Mouse (Mus musculus): ENCODE data around the gene B4galnt2. TPM values are rescaled to one million over a fixed set of nuclear protein-coding genes. Genes with fewer than 3 reads are reported as not detected.

Gene B4galnt2
- polyA plus RNA-seq, 1 experiment from 2014 or later, result not detected

DNA sequence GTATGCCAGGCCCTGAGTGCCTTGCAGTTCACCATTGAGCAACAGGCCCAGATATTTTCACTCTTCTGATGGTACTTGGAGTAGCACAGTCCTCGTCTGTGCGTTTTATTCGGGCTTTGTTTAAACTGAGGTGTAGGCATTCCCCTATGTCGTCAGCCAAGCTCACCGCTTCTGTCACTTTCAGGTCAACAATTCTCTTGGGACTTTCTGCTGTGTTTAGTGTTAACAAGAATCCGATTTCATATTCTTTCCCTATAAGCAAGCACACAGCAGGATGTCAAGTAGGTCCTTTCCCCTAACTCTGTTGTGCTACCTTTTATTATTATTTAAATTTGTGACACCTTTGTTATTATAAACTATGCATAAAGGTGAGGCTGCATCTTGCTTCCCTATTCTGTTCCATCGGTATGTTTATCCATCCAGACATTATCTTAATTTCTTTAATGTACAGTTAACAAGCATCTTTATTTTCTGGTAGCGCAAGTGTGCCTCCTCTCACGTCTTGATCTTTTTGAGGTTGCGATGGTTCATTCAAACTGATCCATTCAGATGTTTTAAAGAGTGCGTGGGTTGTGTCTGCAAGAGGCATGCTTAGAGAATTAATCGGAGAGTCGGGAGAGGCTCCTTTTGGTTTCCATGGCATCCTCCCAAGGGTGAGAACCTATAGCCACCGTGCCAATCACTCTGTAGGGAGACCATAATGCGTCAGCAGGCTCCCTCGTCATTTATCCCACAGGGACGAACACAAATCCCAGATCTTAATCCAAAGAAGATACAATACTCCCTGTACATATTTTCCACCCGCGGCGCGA is 56.8 kb downstream of the B4galnt2 start:
- Histone ChIP-seq H3K27me3 (replicated peaks; ENCODE audit: control insufficient read depth, insufficient read depth, low read length) (no peaks in the 10 kb centered on the region), H3K4me1 (ENCODE audit: control insufficient read depth, insufficient read depth, low read length) (peaks cover 6% of the 10 kb centered on the region), H3K27ac (replicated peaks; ENCODE audit: low read depth, low read length) (peak overlapping the region; percentile 95), H3K36me3 (ENCODE audit: control insufficient read depth, insufficient read depth, low read length) (no peaks in the 10 kb centered on the region), H3K9ac (ENCODE audit: low read depth, low read length) (peak overlapping the region; percentile 69), H3K4me2 (ENCODE audit: low read depth, low read length) (peak overlapping the region; percentile 75), H3K9me3 (ENCODE audit: control insufficient read depth, low read length) (no peaks in the 10 kb centered on the region), H3K4me3 (ENCODE audit: low read depth, low read length) (peak overlapping the region; percentile 80)
- 20% methylated on average over 21 of the region's 21 CpGs for WGBS
- DNase-seq (ENCODE audit: low spot score) (peak; percentile 62), ATAC-seq (ENCODE audit: low read depth) (peak; percentile 28)

DNA sequence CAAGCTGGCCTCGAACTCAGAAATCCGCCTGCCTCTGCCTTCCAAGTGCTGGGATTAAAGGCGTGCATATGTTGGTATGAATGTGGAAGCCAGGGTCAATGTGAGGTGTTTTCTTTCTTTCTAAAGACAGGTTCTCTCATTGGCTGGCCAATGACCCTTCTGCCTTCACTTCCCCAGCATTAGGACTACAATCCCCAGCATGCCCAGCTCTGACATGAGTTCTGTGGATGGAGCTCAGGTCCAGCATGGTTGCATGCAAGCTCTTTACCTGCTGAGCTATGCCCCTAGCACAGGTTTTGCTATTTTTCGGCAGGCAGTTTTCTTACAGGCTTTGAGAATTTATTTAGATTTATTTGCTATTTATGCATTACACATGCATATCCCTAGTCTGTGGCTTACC is 57.4 kb downstream of the B4galnt2 start:
- no peak for ATAC-seq (ENCODE audit: low read depth)
- 69% methylated on average over 4 of the region's 4 CpGs for WGBS
- H3K27me3 ChIP-seq (replicated peaks; ENCODE audit: control insufficient read depth, insufficient read depth, low read length), result no peaks in the 10 kb centered on the region
- H3K36me3 ChIP-seq (ENCODE audit: control insufficient read depth, insufficient read depth, low read length), result no peaks in the 10 kb centered on the region
- no peak for DNase-seq (ENCODE audit: low spot score)
- H3K9me3 ChIP-seq (ENCODE audit: control insufficient read depth, low read length), result no peaks in the 10 kb centered on the region
- no peak overlapping the region for H3K4me3 ChIP-seq (ENCODE audit: low read depth, low read length)
- peak overlapping the region; percentile 75; the same call in 1 of the 2 replicates for H3K4me2 ChIP-seq (ENCODE audit: low read depth, low read length)
- H3K27ac ChIP-seq (replicated peaks; ENCODE audit: low read depth, low read length), result no peak overlapping the region
- H3K4me1 ChIP-seq (ENCODE audit: control insufficient read depth, insufficient read depth, low read length), result peaks cover 6% of the 10 kb centered on the region
- H3K9ac ChIP-seq (ENCODE audit: low read depth, low read length), result no peak overlapping the region

DNA sequence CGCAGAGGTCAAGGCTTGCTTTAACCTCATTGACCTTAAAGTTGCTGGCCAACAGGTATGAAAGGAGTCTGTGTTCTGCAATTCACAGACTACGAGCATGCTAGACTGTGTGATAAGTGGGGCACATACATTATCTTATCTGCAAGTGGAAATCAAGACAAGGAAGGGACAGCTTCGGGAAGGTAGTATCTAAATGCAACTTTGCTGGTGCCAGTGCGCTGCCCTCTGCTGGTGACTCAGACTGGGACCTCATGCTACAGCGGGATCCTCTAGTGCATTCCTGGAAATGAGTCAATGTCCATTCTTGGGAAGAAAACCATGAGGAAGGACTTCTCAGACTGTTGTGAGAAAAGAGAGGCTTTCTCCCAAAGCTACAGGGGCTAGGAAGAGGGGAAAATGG is 61.0 kb downstream of the B4galnt2 start:
- Histone ChIP-seq H3K9me3 (ENCODE audit: control insufficient read depth, low read length) (no peaks in the 10 kb centered on the region), H3K9ac (ENCODE audit: low read depth, low read length) (no peak overlapping the region), H3K4me1 (ENCODE audit: control insufficient read depth, insufficient read depth, low read length) (no peaks in the 10 kb centered on the region), H3K27ac (replicated peaks; ENCODE audit: low read depth, low read length) (no peak overlapping the region), H3K4me2 (ENCODE audit: low read depth, low read length) (no peak overlapping the region), H3K36me3 (ENCODE audit: control insufficient read depth, insufficient read depth, low read length) (no peaks in the 10 kb centered on the region), H3K4me3 (ENCODE audit: low read depth, low read length) (no peak overlapping the region), H3K27me3 (replicated peaks; ENCODE audit: control insufficient read depth, insufficient read depth, low read length) (no peaks in the 10 kb centered on the region)
- 65% methylated on average over 5 of the region's 5 CpGs for WGBS
- DNase-seq (ENCODE audit: low spot score) (peak; percentile 23), ATAC-seq (ENCODE audit: low read depth) (no peak)

DNA sequence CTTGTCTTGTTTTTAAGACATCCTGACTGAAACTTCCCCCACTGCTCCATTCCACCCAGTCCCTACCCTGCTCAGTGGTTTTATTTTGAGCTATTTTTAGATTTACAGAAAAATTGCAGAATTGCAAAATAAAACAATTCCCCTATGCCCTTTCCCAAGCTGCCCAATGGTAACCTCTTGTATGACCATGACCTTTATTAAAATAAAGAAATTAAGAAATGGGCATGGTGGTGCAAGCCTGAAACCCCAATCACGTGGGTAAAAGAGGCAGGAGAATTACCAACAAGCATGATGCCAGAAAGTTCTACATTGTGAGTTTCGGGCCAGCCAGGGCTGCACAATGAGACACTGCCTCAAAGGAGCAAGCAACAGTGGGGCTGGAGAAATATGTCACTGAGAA is 63.8 kb downstream of the B4galnt2 start:
- Histone ChIP-seq H3K9me3 (ENCODE audit: control insufficient read depth, low read length) (no peaks in the 10 kb centered on the region), H3K36me3 (ENCODE audit: control insufficient read depth, insufficient read depth, low read length) (no peaks in the 10 kb centered on the region), H3K4me1 (ENCODE audit: control insufficient read depth, insufficient read depth, low read length) (no peaks in the 10 kb centered on the region), H3K27ac (replicated peaks; ENCODE audit: low read depth, low read length) (no peak overlapping the region), H3K27me3 (replicated peaks; ENCODE audit: control insufficient read depth, insufficient read depth, low read length) (no peaks in the 10 kb centered on the region), H3K4me3 (ENCODE audit: low read depth, low read length) (no peak overlapping the region), H3K9ac (ENCODE audit: low read depth, low read length) (no peak overlapping the region), H3K4me2 (ENCODE audit: low read depth, low read length) (no peak overlapping the region)
- ATAC-seq (ENCODE audit: low read depth), result no peak
- WGBS, result 76% methylated on average over 2 of the region's 2 CpGs
- no peak for DNase-seq (ENCODE audit: low spot score)

DNA sequence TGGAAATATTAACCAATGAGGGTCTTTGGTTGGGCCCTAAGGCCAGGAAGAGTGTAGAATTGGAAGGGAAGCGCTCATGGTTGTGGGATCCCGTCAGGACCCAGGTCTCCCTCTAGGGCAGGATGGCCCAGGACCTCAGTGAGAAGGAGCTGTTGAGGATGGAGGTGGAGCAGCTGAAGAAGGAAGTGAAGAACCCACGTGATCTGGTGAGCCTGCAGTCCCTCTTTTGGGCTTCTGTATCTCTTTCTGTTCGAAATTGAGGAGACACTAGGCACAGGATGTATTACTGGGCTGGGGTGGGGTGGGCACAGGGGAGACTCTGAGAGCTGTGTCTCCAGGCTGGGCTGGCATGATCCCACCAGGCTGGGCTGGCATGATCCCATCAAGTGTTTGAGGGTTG is 69.8 kb downstream of the B4galnt2 start:
- Histone ChIP-seq H3K9me3 (ENCODE audit: control insufficient read depth, low read length) (no peaks in the 10 kb centered on the region), H3K9ac (ENCODE audit: low read depth, low read length) (no peak overlapping the region)
- ATAC-seq (ENCODE audit: low read depth), result no peak

DNA sequence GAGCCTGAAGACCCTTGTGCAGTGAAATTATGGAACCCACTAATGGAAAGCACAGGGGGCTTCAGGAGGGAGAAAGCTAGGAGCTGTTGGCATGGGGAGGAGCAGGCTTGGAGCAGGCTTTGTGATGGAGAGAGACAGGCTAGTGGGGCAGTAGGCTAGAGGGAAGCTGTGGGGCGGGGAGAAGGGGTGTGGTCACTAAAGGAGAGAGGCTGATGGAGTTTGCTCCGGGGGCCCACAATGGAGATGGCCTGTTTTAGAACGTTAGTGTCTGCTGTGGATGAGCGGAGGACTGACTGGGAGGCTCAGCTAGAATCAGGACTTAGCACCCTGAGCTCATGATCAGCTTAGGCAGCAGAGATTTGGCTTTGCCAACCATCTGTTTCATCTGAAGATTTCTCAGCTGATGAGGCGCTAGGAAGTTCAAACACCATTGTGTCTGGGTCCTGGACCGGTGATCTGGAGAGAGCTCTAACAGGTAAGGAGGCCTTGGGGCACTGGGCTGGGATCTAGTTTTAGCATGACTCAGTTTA is 71.2 kb downstream of the B4galnt2 start:
- no peaks in the 10 kb centered on the region for H3K36me3 ChIP-seq (ENCODE audit: control insufficient read depth, insufficient read depth, low read length)
- no peaks in the 10 kb centered on the region for H3K4me1 ChIP-seq (ENCODE audit: control insufficient read depth, insufficient read depth, low read length)
- DNase-seq (ENCODE audit: low spot score), result no peak
- H3K4me3 ChIP-seq (ENCODE audit: low read depth, low read length), result no peak overlapping the region
- no peaks in the 10 kb centered on the region for H3K27me3 ChIP-seq (replicated peaks; ENCODE audit: control insufficient read depth, insufficient read depth, low read length)
- no peak overlapping the region for H3K27ac ChIP-seq (replicated peaks; ENCODE audit: low read depth, low read length)
- no peak overlapping the region for H3K4me2 ChIP-seq (ENCODE audit: low read depth, low read length)
- H3K9me3 ChIP-seq (ENCODE audit: control insufficient read depth, low read length), result no peaks in the 10 kb centered on the region
- ATAC-seq (ENCODE audit: low read depth), result no peak
- H3K9ac ChIP-seq (ENCODE audit: low read depth, low read length), result no peak overlapping the region
- WGBS, result 72% methylated on average over 6 of the region's 6 CpGs

More for the DNA sequence above, 69.8 kb downstream of the B4galnt2 start:
- no peak for DNase-seq (ENCODE audit: low spot score)
- WGBS, result 76% methylated on average over 4 of the region's 4 CpGs
- no peaks in the 10 kb centered on the region for H3K4me1 ChIP-seq (ENCODE audit: control insufficient read depth, insufficient read depth, low read length)
- no peak overlapping the region for H3K4me3 ChIP-seq (ENCODE audit: low read depth, low read length)
- H3K27ac ChIP-seq (replicated peaks; ENCODE audit: low read depth, low read length), result no peak overlapping the region
- no peaks in the 10 kb centered on the region for H3K27me3 ChIP-seq (replicated peaks; ENCODE audit: control insufficient read depth, insufficient read depth, low read length)
- no peaks in the 10 kb centered on the region for H3K36me3 ChIP-seq (ENCODE audit: control insufficient read depth, insufficient read depth, low read length)
- no peak overlapping the region for H3K4me2 ChIP-seq (ENCODE audit: low read depth, low read length)

DNA sequence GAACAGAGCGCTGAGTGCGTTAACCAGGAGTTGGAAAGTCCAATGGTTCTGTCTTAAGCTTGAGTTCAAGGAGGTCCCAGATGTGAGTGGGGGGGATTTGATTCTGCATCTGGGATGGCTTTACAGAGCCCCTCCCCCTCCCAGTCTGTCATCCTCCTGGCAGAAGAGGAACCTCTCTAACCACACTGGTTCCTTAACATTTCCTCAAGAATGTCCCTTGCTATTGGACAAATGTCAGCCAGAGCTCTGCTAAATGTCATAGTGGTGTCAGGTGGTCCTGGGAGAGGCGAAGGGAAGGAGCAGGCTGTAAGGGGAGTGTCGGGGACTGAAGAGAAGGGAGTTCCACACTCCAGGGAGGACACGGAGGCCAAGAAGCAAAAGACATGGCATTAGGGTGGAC is 71.7 kb downstream of the B4galnt2 start:
- Histone ChIP-seq H3K4me1 (ENCODE audit: control insufficient read depth, insufficient read depth, low read length) (no peaks in the 10 kb centered on the region), H3K36me3 (ENCODE audit: control insufficient read depth, insufficient read depth, low read length) (no peaks in the 10 kb centered on the region), H3K4me3 (ENCODE audit: low read depth, low read length) (no peak overlapping the region), H3K9ac (ENCODE audit: low read depth, low read length) (no peak overlapping the region), H3K27me3 (replicated peaks; ENCODE audit: control insufficient read depth, insufficient read depth, low read length) (no peaks in the 10 kb centered on the region), H3K4me2 (ENCODE audit: low read depth, low read length) (no peak overlapping the region; the same call in 1 of the 2 replicates), H3K27ac (replicated peaks; ENCODE audit: low read depth, low read length) (peak overlapping the region; percentile 17; the same call in 1 of the 2 replicates), H3K9me3 (ENCODE audit: control insufficient read depth, low read length) (no peaks in the 10 kb centered on the region)
- DNase-seq (ENCODE audit: low spot score) (no peak), ATAC-seq (ENCODE audit: low read depth) (no peak)
- WGBS, result 80% methylated on average over 5 of the region's 5 CpGs

DNA sequence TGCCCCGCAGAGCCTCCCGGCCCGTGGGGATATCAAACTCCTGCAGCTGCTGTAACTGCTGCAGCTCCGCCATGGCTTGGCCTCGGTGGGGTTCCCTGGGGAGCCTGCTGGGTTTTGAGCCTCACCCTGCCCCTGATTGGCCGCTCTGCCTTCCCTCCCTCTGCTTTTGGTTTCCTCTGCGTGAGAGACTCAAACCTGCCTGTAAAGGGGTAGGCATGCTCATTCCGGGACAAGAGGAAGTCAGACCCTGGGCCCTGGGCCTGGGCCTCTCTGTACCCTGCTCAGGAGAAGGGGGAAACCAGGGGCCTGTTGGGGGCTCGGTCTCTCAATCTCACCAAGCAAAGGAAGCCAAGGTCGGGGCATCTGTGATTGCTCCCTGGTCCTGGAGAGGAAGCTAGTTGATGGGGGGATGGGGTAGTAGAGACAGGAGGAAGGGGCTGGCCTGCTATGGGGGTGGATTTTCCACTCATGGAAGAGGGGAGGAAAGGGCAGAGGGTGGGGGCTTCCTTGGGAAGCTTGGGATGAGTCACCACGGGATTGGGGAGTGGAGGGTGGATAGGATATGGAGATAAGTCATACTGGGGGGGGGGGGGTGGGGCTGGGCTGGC is 72.5 kb downstream of the B4galnt2 start, which contains the start of gene Abi3:
Gene Abi3 (minus strand): TSS at position 403 of the 608 bp plus-strand sequence.
- 14% methylated on average over 11 of the region's 11 CpGs for WGBS
- peak; percentile 45 for ATAC-seq (ENCODE audit: low read depth)
- H3K9me3 ChIP-seq (ENCODE audit: control insufficient read depth, low read length), result no peaks in the 10 kb centered on the region

More for the DNA sequence above, 72.5 kb downstream of the B4galnt2 start, which contains the start of gene Abi3:
- Histone ChIP-seq H3K9ac (ENCODE audit: low read depth, low read length) (peak within 1 kb of the TSS; percentile 42; the same call in 1 of the 2 replicates), H3K27me3 (replicated peaks; ENCODE audit: control insufficient read depth, insufficient read depth, low read length) (no peaks in the 10 kb centered on the region), H3K36me3 (ENCODE audit: control insufficient read depth, insufficient read depth, low read length) (no peaks in the 10 kb centered on the region), H3K4me3 (ENCODE audit: low read depth, low read length) (peak within 1 kb of the TSS; percentile 19), H3K4me2 (ENCODE audit: low read depth, low read length) (peak within 1 kb of the TSS; percentile 36), H3K27ac (replicated peaks; ENCODE audit: low read depth, low read length) (peak within 1 kb of the TSS; percentile 17; the same call in 1 of the 2 replicates), H3K4me1 (ENCODE audit: control insufficient read depth, insufficient read depth, low read length) (peaks cover 4% of the 10 kb centered on the region)
- peak; percentile 59 for DNase-seq (ENCODE audit: low spot score)

Data from embryonic facial prominence, embryonic 14.5 days (tissue).